Mouse (Mus musculus): Measurements from ENCODE around the gene Phactr1.

DNA sequence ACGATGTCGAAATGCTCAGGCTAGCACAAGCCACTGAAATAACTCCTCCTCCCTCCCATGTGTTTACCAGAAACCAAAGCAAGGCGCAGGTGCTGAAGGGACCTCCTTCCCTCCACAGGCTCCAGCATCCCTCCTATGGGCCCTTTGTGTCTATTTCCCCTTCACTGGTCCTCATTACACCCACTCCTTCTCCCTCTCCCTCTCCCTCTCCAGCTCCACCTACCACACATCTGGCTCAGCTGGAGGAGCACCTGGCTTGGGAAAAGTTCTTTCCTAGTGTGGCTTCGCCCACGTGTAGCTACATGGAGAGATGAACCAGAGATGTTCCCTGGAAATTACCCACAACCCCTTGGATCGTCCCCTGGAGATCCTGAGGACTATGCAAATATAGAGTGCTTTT lies 356.1 kb downstream of the Phactr1 start:
- no peak for TF ChIP-seq CTCF (IDR thresholded peaks at IDR 0.05; ENCODE audit: control insufficient read depth, insufficient read depth, low read length)
- TF ChIP-seq POLR2A (IDR thresholded peaks at IDR 0.05; ENCODE audit: borderline replicate concordance, control insufficient read depth, low read depth, low read length) = no peak

Data from bone marrow, adult 2 months (tissue).